Mouse (Mus musculus) forebrain, postnatal 0 days (tissue): ENCODE results near the gene Ambra1. TPM values are rescaled to one million over a fixed set of nuclear protein-coding genes. Genes with fewer than 3 reads are reported as not detected.
A peak's percentile ranks its signal among the peaks of the same experiment; 100 is the strongest.

ENCODE experiments used
- ATAC-seq: fragments of 200-750 bp; cut with Nextera tagmentation; 2 replicates; pipeline ENCODE4 v1.8.0; 2017; ENCODE audit warnings: mild to moderate bottlenecking, moderate library complexity
- DNase-seq: peaks from one replicate; pipeline ENCODE4 v3.0.0-alpha.2; 2015
- H3K27ac ChIP-seq: fragments of 300-500 bp; sonication (generic); 2 replicates; pipeline ENCODE4 v1.5.1; 2014; ENCODE audit warnings: low read depth, mild to moderate bottlenecking, antibody characterized with exemption, low read length, moderate library complexity, mixed read lengths
- H3K27me3 ChIP-seq: fragments of 300-500 bp; sonication (generic); 2 replicates; pipeline ENCODE4 v1.6.1; 2014; ENCODE audit warnings: mild to moderate bottlenecking, low read length, mixed read lengths; ENCODE audit not compliant: insufficient read depth
- H3K36me3 ChIP-seq: fragments of 300-500 bp; sonication (generic); 2 replicates; pipeline ENCODE4 v1.6.1; 2014; ENCODE audit warnings: mild to moderate bottlenecking, moderate library complexity; ENCODE audit not compliant: insufficient read depth
- H3K4me1 ChIP-seq: fragments of 300-500 bp; sonication (generic); 2 replicates; pipeline ENCODE4 v1.6.1; 2014; ENCODE audit warnings: antibody characterized with exemption; ENCODE audit not compliant: insufficient read depth
- H3K4me2 ChIP-seq: fragments of 300-500 bp; sonication (generic); 2 replicates; pipeline ENCODE4 v1.6.1; 2014; ENCODE audit warnings: low read depth, mild to moderate bottlenecking, moderate library complexity
- H3K4me3 ChIP-seq: fragments of 300-500 bp; sonication (generic); 2 replicates; pipeline ENCODE4 v1.5.1; 2014; ENCODE audit warnings: low read depth, low read length, mixed read lengths
- H3K9ac ChIP-seq: fragments of 300-500 bp; sonication (generic); 2 replicates; pipeline ENCODE4 v1.6.1; 2014; ENCODE audit warnings: mild to moderate bottlenecking
- H3K9me3 ChIP-seq: fragments of 300-500 bp; sonication (generic); 2 replicates; pipeline ENCODE4 v1.6.1; 2016; ENCODE audit warnings: low read length
- CTCF ChIP-seq: sonication (generic); IDR thresholded peaks from 2 replicates; pipeline ENCODE4 v1.5.1; 2016; ENCODE audit warnings: antibody characterized with exemption, control low read depth, low read depth
- WGBS: fragments of 180-500 bp; shearing (Covaris S2); extraction: QIAGEN DNeasy Blood & Tissue Kit; methylation state at CpG from one replicate; pipeline ENCODE4 v1.1.7; 2014; 5-methylcytosine and 5-hydroxymethylcytosine counted together
- polyA plus RNA-seq: library from polyadenylated mRNA; unstranded; fragments of >200 nt; fragmentation: Nextera tagmentation; extraction: Ambion mirVana; gene quantifications from 2 replicates; pipeline ENCODE4 v1.2.1, GENCODE M21; 2015
- total RNA-seq: library from RNA; depleted of rRNA; stranded (reverse); fragments of >200 nt; gene quantifications from 2 replicates; pipeline ENCODE4 v1.2.3, GENCODE M21; 2014

Ambra1 gene
- total and polyA plus RNA-seq, 2 experiments from 2014 or later, result 17.0 to 47.2 TPM

- ATAC-seq, result no peak
- DNase-seq, result no peak
- no peak overlapping the region for H3K27ac ChIP-seq
- 0 out of 2 replicates have a peak, but pooled peaks cover 4% of the 10 kb centered on the region for H3K36me3 ChIP-seq
- TF ChIP-seq CTCF, result no peak
- WGBS, result 59% methylated on average over 6 of the region's 6 CpGs
- no peak overlapping the region for H3K4me2 ChIP-seq
- no peak overlapping the region for H3K9ac ChIP-seq
- no peaks in the 10 kb centered on the region for H3K27me3 ChIP-seq
- H3K4me1 ChIP-seq, result peaks cover 8% of the 10 kb centered on the region
- no peak overlapping the region for H3K4me3 ChIP-seq
- no peaks in the 10 kb centered on the region for H3K9me3 ChIP-seq
These were observed 216.9 kb downstream of the Ambra1 start for GRCm38 (mm10) chr2:91946836-91947235.

GRCm38 (mm10) chr2:91947397-91948150 is 217.6 kb downstream of the Ambra1 start:
- Histone ChIP-seq H3K4me1 (peaks cover 8% of the 10 kb centered on the region), H3K9ac (no peak overlapping the region; the same call in 1 of the 2 replicates), H3K27ac (0 out of 2 replicates have a peak overlapping the region, but pooled peaks have one; percentile 15), H3K36me3 (no peaks in the 10 kb centered on the region), H3K27me3 (no peaks in the 10 kb centered on the region), H3K9me3 (no peaks in the 10 kb centered on the region), H3K4me3 (no peak overlapping the region), H3K4me2 (no peak overlapping the region)
- TF ChIP-seq CTCF, result no peak
- DNase-seq (no peak), ATAC-seq (peak; percentile 19; the same call in 1 of the 2 replicates)
- WGBS, result 59% methylated on average over 11 of the region's 11 CpGs

GRCm38 (mm10) chr2:91948151-91948509 is 218.2 kb downstream of the Ambra1 start:
- 80% methylated on average over 6 of the region's 6 CpGs for WGBS
- Histone ChIP-seq H3K9ac (no peak overlapping the region), H3K27ac (no peak overlapping the region), H3K4me2 (no peak overlapping the region), H3K36me3 (no peaks in the 10 kb centered on the region), H3K9me3 (no peaks in the 10 kb centered on the region), H3K27me3 (no peaks in the 10 kb centered on the region), H3K4me3 (no peak overlapping the region), H3K4me1 (peaks cover 8% of the 10 kb centered on the region)
- no peak for ATAC-seq
- no peak for TF ChIP-seq CTCF
- DNase-seq, result no peak

GRCm38 (mm10) chr2:91948792-91949241 is 218.9 kb downstream of the Ambra1 start:
- H3K36me3 ChIP-seq, result no peaks in the 10 kb centered on the region
- H3K9ac ChIP-seq, result no peak overlapping the region
- H3K4me2 ChIP-seq, result no peak overlapping the region
- H3K9me3 ChIP-seq, result no peaks in the 10 kb centered on the region
- WGBS, result 54% methylated on average over 3 of the region's 3 CpGs
- DNase-seq, result no peak
- H3K27ac ChIP-seq, result no peak overlapping the region
- H3K27me3 ChIP-seq, result no peaks in the 10 kb centered on the region
- no peak overlapping the region for H3K4me3 ChIP-seq
- H3K4me1 ChIP-seq, result peaks cover 8% of the 10 kb centered on the region
- ATAC-seq, result no peak
- TF ChIP-seq CTCF, result no peak

- H3K27ac ChIP-seq, result peak overlapping the region; percentile 59; the same call in 1 of the 2 replicates
- 62% methylated on average over 17 of the region's 17 CpGs for WGBS
- H3K36me3 ChIP-seq, result no peaks in the 10 kb centered on the region
- H3K9ac ChIP-seq, result peak overlapping the region; percentile 37; the same call in 1 of the 2 replicates
- no peak for DNase-seq
- H3K4me2 ChIP-seq, result peak overlapping the region; percentile 26
- TF ChIP-seq CTCF, result no peak
- ATAC-seq, result peak; percentile 24
- no peaks in the 10 kb centered on the region for H3K27me3 ChIP-seq
- H3K4me3 ChIP-seq, result no peak overlapping the region
- H3K4me1 ChIP-seq, result peaks cover 8% of the 10 kb centered on the region
- no peaks in the 10 kb centered on the region for H3K9me3 ChIP-seq
These were observed 219.7 kb downstream of the Ambra1 start for GRCm38 (mm10) chr2:91949411-91950274.

GRCm38 (mm10) chr2:91950275-91951085 is 220.5 kb downstream of the Ambra1 start:
- no peaks in the 10 kb centered on the region for H3K27me3 ChIP-seq
- H3K9me3 ChIP-seq, result no peaks in the 10 kb centered on the region
- DNase-seq (no peak), ATAC-seq (peak; percentile 69)
- WGBS, result 16% methylated on average over 15 of the region's 15 CpGs
- no peak for TF ChIP-seq CTCF
- H3K4me3 ChIP-seq, result no peak overlapping the region
- peaks cover 8% of the 10 kb centered on the region for H3K4me1 ChIP-seq
- no peaks in the 10 kb centered on the region for H3K36me3 ChIP-seq
- 0 out of 2 replicates have a peak overlapping the region, but pooled peaks have one; percentile 59 for H3K27ac ChIP-seq
- H3K9ac ChIP-seq, result 0 out of 2 replicates have a peak overlapping the region, but pooled peaks have one; percentile 37
- H3K4me2 ChIP-seq, result peak overlapping the region; percentile 26
